Mouse (Mus musculus) layer of hippocampus, postnatal 14 days (tissue): Measurements from ENCODE around the gene Mylk. TPM values are rescaled to one million over a fixed set of nuclear protein-coding genes. Genes with fewer than 3 reads are reported as not detected.

Experiments
- total RNA-seq, 2 experiments: library from RNA; stranded (reverse); gene quantifications; 2 replicates each; pipeline ENCODE4 v1.2.3; 2021

The Mylk gene
- total RNA-seq, 2 experiments from 2014 or later, result 11.9 to 14.2 TPM

Other genes with a start within 250 kb of the Mylk start
- 100 to 1,000 TPM; 419 to 451 TPM for gene Kalrn, start 171.7 kb upstream of the Mylk start, total RNA-seq
- not detected for gene Ropn1, start 95.3 kb upstream of the Mylk start, total RNA-seq
- gene Ccdc14, start 54.6 kb upstream of the Mylk start, total RNA-seq, result 1 to 10 TPM; 2.8 to 3.2 TPM